Mouse (Mus musculus) liver, adult 2 months (tissue): ENCODE measurements around the gene Gm28557.
"Not testable (repeated sequence)": the region's sequence is repeated elsewhere in the genome, so short reads cannot be mapped to it uniquely, and the experiment has no call there.

Source experiments
- CTCF ChIP-seq: fragments of 200-500 bp; IDR thresholded peaks from 2 replicates; pipeline ENCODE4 v1.5.1; 2011; ENCODE audit warnings: low read depth, low read length, control low read depth
- POLR2A ChIP-seq: fragments of 200-500 bp; IDR thresholded peaks from 2 replicates; pipeline ENCODE4 v1.6.1; 2011; ENCODE audit warnings: low read length, control low read depth; ENCODE audit not compliant: insufficient read depth; ENCODE audit errors: extremely low read depth

DNA sequence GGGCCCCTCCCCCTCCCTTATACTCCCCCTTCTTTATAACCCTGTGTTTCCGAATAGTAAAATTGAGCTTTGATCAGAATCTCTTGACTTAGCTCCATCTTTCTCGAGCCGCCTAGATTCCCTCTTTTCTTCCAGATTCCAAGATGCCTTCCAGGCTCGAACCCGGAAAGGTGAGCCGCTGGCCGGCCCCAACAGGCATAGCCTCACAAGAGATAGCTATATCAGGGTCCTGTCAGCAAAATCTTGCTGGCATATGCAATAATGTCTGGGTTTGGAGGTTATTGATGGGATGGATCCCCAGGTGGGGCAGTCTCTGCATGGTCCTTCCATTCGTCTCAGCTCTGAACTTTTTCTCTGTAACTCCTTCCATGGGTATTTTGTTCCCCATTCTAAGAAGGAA lies 7.8 kb upstream of the Gm28557 start, which contains the start of gene Rslcan18:
- not testable (repeated sequence) for TF ChIP-seq POLR2A, CTCF
